Mouse (Mus musculus) hindbrain, postnatal 0 days (tissue): Measurements from ENCODE around the gene Slc22a12. TPM values are rescaled to one million over a fixed set of nuclear protein-coding genes. Genes with fewer than 3 reads are reported as not detected.

Experiments used
- ATAC-seq: fragments of 200-750 bp; cut with Nextera tagmentation; 2 replicates; pipeline ENCODE4 v1.8.0; 2017; ENCODE audit warnings: mild to moderate bottlenecking, moderate TSS enrichment, moderate library complexity
- DNase-seq: peaks from one replicate; pipeline ENCODE4 v3.0.0-alpha.2; 2015; ENCODE audit warnings: low spot score
- H3K27ac ChIP-seq: fragments of 300-500 bp; sonication (generic); 2 replicates; pipeline ENCODE4 v1.5.1; 2014; ENCODE audit warnings: mild to moderate bottlenecking
- H3K27me3 ChIP-seq: fragments of 300-500 bp; sonication (generic); 2 replicates; pipeline ENCODE4 v1.6.1; 2014; ENCODE audit warnings: low read length, mixed read lengths; ENCODE audit not compliant: insufficient read depth
- H3K36me3 ChIP-seq: fragments of 300-500 bp; sonication (generic); 2 replicates; pipeline ENCODE4 v1.6.1; 2014; ENCODE audit warnings: low read length, mixed read lengths; ENCODE audit not compliant: insufficient read depth
- H3K4me1 ChIP-seq: fragments of 300-500 bp; sonication (generic); 2 replicates; pipeline ENCODE4 v1.6.1; 2014; ENCODE audit warnings: antibody characterized with exemption, low read length, mixed read lengths; ENCODE audit not compliant: insufficient read depth
- H3K4me2 ChIP-seq: fragments of 300-500 bp; sonication (generic); 2 replicates; pipeline ENCODE4 v1.6.1; 2014; ENCODE audit warnings: low read depth, mild to moderate bottlenecking, low read length, moderate library complexity, mixed read lengths
- H3K4me3 ChIP-seq: fragments of 300-500 bp; sonication (generic); 2 replicates; pipeline ENCODE4 v1.5.1; 2014; ENCODE audit warnings: low read length
- H3K9ac ChIP-seq: fragments of 300-500 bp; sonication (generic); replicated peaks from 2 replicates; pipeline ENCODE4 v1.6.1; 2014; ENCODE audit warnings: mild to moderate bottlenecking, low read length, moderate library complexity, mixed read lengths
- H3K9me3 ChIP-seq: fragments of 300-500 bp; sonication (generic); 2 replicates; pipeline ENCODE4 v1.6.1; 2016; ENCODE audit warnings: low read length, mixed read lengths
- CTCF ChIP-seq: IDR thresholded peaks from 2 replicates; pipeline ENCODE4 v1.5.1; 2016; ENCODE audit warnings: antibody characterized with exemption, control low read depth, low read depth
- WGBS: fragments of 180-500 bp; shearing (Covaris S2); extraction: QIAGEN DNeasy Blood & Tissue Kit; methylation state at CpG from one replicate; pipeline ENCODE4 v1.1.7; 2014; 5-methylcytosine and 5-hydroxymethylcytosine counted together
- polyA plus RNA-seq: library from polyadenylated mRNA; unstranded; fragments of >200 nt; fragmentation: Nextera tagmentation; extraction: Ambion mirVana; gene quantifications from 2 replicates; pipeline ENCODE4 v1.2.1, GENCODE M21; 2015
- total RNA-seq: library from RNA; depleted of rRNA; stranded (reverse); fragments of >200 nt; gene quantifications from 2 replicates; pipeline ENCODE4 v1.2.3, GENCODE M21; 2014

The Slc22a12 gene
- total and polyA plus RNA-seq, 2 experiments from 2014 or later = 0.21 to 0.35 TPM

- ATAC-seq = no peak
- no peak for TF ChIP-seq CTCF
- no peaks in the 10 kb centered on the region for H3K36me3 ChIP-seq
Measured at GRCm38 (mm10) chr19:6560246-6560815, 17.5 kb upstream of the Slc22a12 start.

GRCm38 (mm10) chr19:6559576-6559975 is 16.7 kb upstream of the Slc22a12 start:
- H3K4me2 ChIP-seq = no peak overlapping the region
- 58% methylated on average over 4 of the region's 4 CpGs for WGBS
- no peak overlapping the region for H3K27ac ChIP-seq
- H3K9me3 ChIP-seq = no peaks in the 10 kb centered on the region
- H3K36me3 ChIP-seq = no peaks in the 10 kb centered on the region
- DNase-seq (no peak), ATAC-seq (no peak)
- no peaks in the 10 kb centered on the region for H3K4me1 ChIP-seq
- no peaks in the 10 kb centered on the region for H3K27me3 ChIP-seq
- no peak overlapping the region for H3K9ac ChIP-seq
- TF ChIP-seq CTCF = no peak
- no peak overlapping the region for H3K4me3 ChIP-seq

More at GRCm38 (mm10) chr19:6560246-6560815, 17.5 kb upstream of the Slc22a12 start:
- DNase-seq = no peak
- Histone ChIP-seq H3K4me1 (no peaks in the 10 kb centered on the region), H3K4me2 (no peak overlapping the region), H3K9me3 (no peaks in the 10 kb centered on the region), H3K27ac (no peak overlapping the region), H3K9ac (no peak overlapping the region), H3K4me3 (no peak overlapping the region), H3K27me3 (no peaks in the 10 kb centered on the region)
- WGBS = 62% methylated on average over 7 of the region's 7 CpGs

GRCm38 (mm10) chr19:6553819-6554582 is 11.2 kb upstream of the Slc22a12 start:
- TF ChIP-seq CTCF = no peak

GRCm38 (mm10) chr19:6553174-6553573 is 10.3 kb upstream of the Slc22a12 start:
- H3K36me3 ChIP-seq = no peaks in the 10 kb centered on the region
- no peak overlapping the region for H3K4me2 ChIP-seq
- H3K9ac ChIP-seq = no peak overlapping the region
- no peak for ATAC-seq
- H3K27me3 ChIP-seq = no peaks in the 10 kb centered on the region
- no peak overlapping the region for H3K4me3 ChIP-seq
- 80% methylated on average over 5 of the region's 5 CpGs for WGBS
- no peak overlapping the region for H3K27ac ChIP-seq
- H3K9me3 ChIP-seq = no peaks in the 10 kb centered on the region
- TF ChIP-seq CTCF = no peak
- DNase-seq = no peak
- peaks cover 13% of the 10 kb centered on the region for H3K4me1 ChIP-seq

More at GRCm38 (mm10) chr19:6553819-6554582, 11.2 kb upstream of the Slc22a12 start:
- Histone ChIP-seq H3K4me1 (0 out of 2 replicates have a peak, but pooled peaks cover 5% of the 10 kb centered on the region), H3K36me3 (no peaks in the 10 kb centered on the region), H3K9ac (no peak overlapping the region), H3K4me2 (no peak overlapping the region), H3K27me3 (no peaks in the 10 kb centered on the region), H3K9me3 (no peaks in the 10 kb centered on the region), H3K27ac (no peak overlapping the region), H3K4me3 (no peak overlapping the region)
- 34% methylated on average over 8 of the region's 8 CpGs for WGBS
- ATAC-seq (no peak), DNase-seq (no peak)

- Histone ChIP-seq H3K27me3 (no peaks in the 10 kb centered on the region), H3K9me3 (no peaks in the 10 kb centered on the region), H3K27ac (no peak overlapping the region), H3K9ac (no peak overlapping the region), H3K4me3 (no peak overlapping the region), H3K4me2 (no peak overlapping the region), H3K36me3 (no peaks in the 10 kb centered on the region), H3K4me1 (peaks cover 16% of the 10 kb centered on the region)
- 93% methylated on average over 4 of the region's 4 CpGs for WGBS
- DNase-seq (peak; percentile 60), ATAC-seq (peak; percentile 58)
- TF ChIP-seq CTCF = peak; percentile 83
Measured at GRCm38 (mm10) chr19:6552302-6553028, 9.6 kb upstream of the Slc22a12 start.

GRCm38 (mm10) chr19:6551215-6551614 is 8.4 kb upstream of the Slc22a12 start:
- no peak overlapping the region for H3K4me3 ChIP-seq
- no peaks in the 10 kb centered on the region for H3K27me3 ChIP-seq
- no peak for TF ChIP-seq CTCF
- no peaks in the 10 kb centered on the region for H3K9me3 ChIP-seq
- H3K9ac ChIP-seq = no peak overlapping the region
- H3K27ac ChIP-seq = no peak overlapping the region
- 79% methylated on average over 4 of the region's 4 CpGs for WGBS
- DNase-seq (no peak), ATAC-seq (no peak)
- no peak overlapping the region for H3K4me2 ChIP-seq
- peaks cover 16% of the 10 kb centered on the region for H3K4me1 ChIP-seq
- H3K36me3 ChIP-seq = no peaks in the 10 kb centered on the region
